In the genomic region with DNA sequence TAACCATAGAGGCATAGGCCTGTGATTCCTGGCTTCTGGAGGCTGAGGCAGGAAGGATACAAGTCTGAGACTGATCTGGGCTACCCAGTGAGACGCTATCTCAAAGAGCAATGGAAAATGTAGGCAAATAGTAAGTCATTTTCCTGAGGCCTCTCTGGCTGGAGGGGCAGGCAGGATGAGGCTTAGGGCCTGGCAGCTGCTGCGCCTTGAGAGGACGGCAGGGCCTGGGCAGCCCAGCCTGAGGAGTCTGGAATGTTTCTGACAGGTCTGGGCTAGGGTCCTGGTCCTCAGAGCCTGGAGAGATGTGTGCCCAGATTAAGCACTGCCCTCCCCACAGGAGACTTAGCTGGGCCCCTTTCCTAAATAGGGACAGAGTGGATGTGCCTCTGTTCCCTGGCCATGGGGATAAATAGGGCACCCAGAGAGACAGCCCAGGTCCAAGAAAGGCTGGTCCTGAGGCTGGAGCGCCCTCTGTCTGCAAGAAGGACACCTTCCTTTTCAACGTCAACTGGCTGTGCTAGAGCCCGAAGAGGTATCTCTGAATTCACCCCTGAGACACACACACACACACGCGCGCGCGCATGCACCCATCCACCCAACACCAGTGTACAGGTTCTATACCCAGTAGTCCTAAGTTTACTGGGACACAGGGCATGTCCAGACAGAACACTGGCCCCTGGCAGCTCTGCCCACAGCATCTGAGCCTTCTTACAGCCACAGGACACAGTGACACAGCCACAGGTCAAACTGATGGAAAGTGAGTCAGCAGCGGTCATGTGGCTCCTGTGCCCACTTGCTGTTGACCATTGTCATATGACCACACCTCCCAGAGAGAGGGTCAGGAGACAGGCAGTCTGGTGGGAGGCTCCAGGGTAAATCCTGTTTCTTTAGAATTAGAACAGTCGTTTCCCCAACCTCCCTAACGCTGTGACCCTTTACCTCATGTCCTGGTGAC, we compare ENCODE assay signal across 9 mouse cellular contexts. TPM values are rescaled to one million over a fixed set of nuclear protein-coding genes. Genes with fewer than 3 reads are reported as not detected.
DNase-seq lines count a peak whose midpoint lies in the region; ATAC-seq and TF ChIP-seq lines count a peak whose summit lies in the region.
"Had no signal": no experiment of that assay in that cellular context is flagged by ENCODE, and none has a peak within 500 bp of the region (broad histone marks: within the 10 kb centered on the region; RNA-seq: fewer than 3 reads in every experiment).

No protein-coding gene starts in this region.

- peak; percentile 79 for TF ChIP-seq CTCF in hindbrain, postnatal 0 days (IDR thresholded peaks at IDR 0.05; ENCODE audit: low read depth)

- H3K9me3 ChIP-seq in hindbrain, postnatal 0 days (ENCODE audit: low read length) = no peaks in the 10 kb centered on the region
- no peaks in the 10 kb centered on the region for H3K9me3 ChIP-seq in lung, embryonic 16.5 days (ENCODE audit: control insufficient read depth, low read length)

- peak; percentile 59; the same call in 1 of the 2 replicates for ATAC-seq in frontal cortex, adult (ENCODE audit: low TSS enrichment)
- peak; percentile 46; the same call in 1 of the 2 replicates for ATAC-seq in hindbrain, postnatal 0 days
- peak; percentile 31; the same call in 1 of the 2 replicates for ATAC-seq in lung, embryonic 16.5 days (ENCODE audit: low read depth)

- no peak overlapping the region for H3K9ac ChIP-seq in hindbrain, postnatal 0 days (replicated peaks; ENCODE audit: low read length)
- H3K9ac ChIP-seq in lung, embryonic 16.5 days (ENCODE audit: low read length) = no peak overlapping the region

- no peak for DNase-seq in frontal cortex, postnatal 14 days (ENCODE audit: low spot score in 2 of 2)
- DNase-seq in urinary bladder, adult 18-20 months (ENCODE audit: low spot score in 2 of 2) = peak; percentile 42 to 49
- no peak for DNase-seq in urinary bladder, postnatal 10 days (ENCODE audit: low spot score)
- peak; percentile 44 to 53 for DNase-seq in cerebellum, postnatal 36 days
- DNase-seq in hindbrain, postnatal 0 days (ENCODE audit: low spot score) = peak; percentile 58
- peak; percentile 22 for DNase-seq in thymus, postnatal 25 days

- H3K4me1 ChIP-seq in hindbrain, postnatal 0 days (ENCODE audit: insufficient read depth, low read length) = no peaks in the 10 kb centered on the region
- H3K4me1 ChIP-seq in lung, embryonic 16.5 days (replicated peaks; ENCODE audit: control insufficient read depth, insufficient read depth, low read length) = no peaks in the 10 kb centered on the region

- H3K4me3 ChIP-seq in hindbrain, postnatal 0 days (ENCODE audit: low read length) = no peak overlapping the region
- H3K4me3 ChIP-seq in lung, embryonic 16.5 days (ENCODE audit: low read length) = no peak overlapping the region

- no peaks in the 10 kb centered on the region for H3K36me3 ChIP-seq in hindbrain, postnatal 0 days (ENCODE audit: insufficient read depth, low read length)
- no peaks in the 10 kb centered on the region for H3K36me3 ChIP-seq in lung, embryonic 16.5 days (ENCODE audit: control insufficient read depth, insufficient read depth, low read length)

- 58% methylated on average over 14 of the region's 14 CpGs for WGBS in hindbrain, postnatal 0 days
- WGBS in lung, embryonic 16.5 days = 54% methylated on average over 14 of the region's 14 CpGs

- no peak overlapping the region for H3K27ac ChIP-seq in hindbrain, postnatal 0 days
- H3K27ac ChIP-seq in lung, embryonic 16.5 days (ENCODE audit: low read length) = no peak overlapping the region

- H3K27me3 ChIP-seq in hindbrain, postnatal 0 days (ENCODE audit: insufficient read depth, low read length) = no peaks in the 10 kb centered on the region
- H3K27me3 ChIP-seq in lung, embryonic 16.5 days (ENCODE audit: control insufficient read depth, insufficient read depth, low read depth, low read length) = no peaks in the 10 kb centered on the region

- no peak overlapping the region for H3K4me2 ChIP-seq in hindbrain, postnatal 0 days (ENCODE audit: low read depth, low read length)
- H3K4me2 ChIP-seq in lung, embryonic 16.5 days (ENCODE audit: low read depth, low read length) = no peak overlapping the region

RNA-seq across cellular contexts. Expression of a gene that starts 9.3 kb away (rescaled TPM):
- 0.58 and 2.0 TPM in 2 replicates for total RNA-seq in hindbrain, postnatal 0 days (2014; rRNA removed)
- 1.4 and 1.6 TPM in 2 replicates for polyA plus RNA-seq in hindbrain, postnatal 0 days (2015; fragmentation: Nextera tagmentation; extraction: Ambion mirVana)
- 1.0 and 1.2 TPM in 2 replicates for polyA plus RNA-seq in lung, embryonic 16.5 days (2015; fragmentation: Nextera tagmentation; extraction: Ambion mirVana)

RNA-seq across cellular contexts. Expression of a gene that starts 40.9 kb away (rescaled TPM):
- total RNA-seq in hindbrain, postnatal 0 days (2014; rRNA removed) = 0.84 TPM in 1 of 2 replicates, not detected in the other
- not detected in 2 replicates for polyA plus RNA-seq in hindbrain, postnatal 0 days (2015; fragmentation: Nextera tagmentation; extraction: Ambion mirVana)
- 0.13 TPM in 1 of 2 replicates, not detected in the other for polyA plus RNA-seq in lung, embryonic 16.5 days (2015; fragmentation: Nextera tagmentation; extraction: Ambion mirVana)
- total RNA-seq: neutrophil, adult 5-6 weeks had no signal

Comparison
In these comparisons a context has a peak if more than half of its experiments do, and no peak if none do; other contexts are left out.
1. DNase-seq: peak in urinary bladder, adult 18-20 months (2 of 2), cerebellum, postnatal 36 days (2 of 2), hindbrain, postnatal 0 days (single experiment) and thymus, postnatal 25 days (single experiment); none in frontal cortex, postnatal 14 days (0 of 2) and urinary bladder, postnatal 10 days (single experiment).
2. Peak in every context shown above with its lines, with median percentiles within 50 percentile points of each other: ATAC-seq.